Mouse (Mus musculus) left cerebral cortex, postnatal 25 days (tissue): ENCODE measurements around the gene Xylt2. TPM values are rescaled to one million over a fixed set of nuclear protein-coding genes. Genes with fewer than 3 reads are reported as not detected.
"Not testable (repeated sequence)": the region's sequence is repeated elsewhere in the genome, so short reads cannot be mapped to it uniquely, and the experiment has no call there.

Source experiments
- DNase-seq, 2 experiments: peaks; one replicate each; pipeline ENCODE4 v3.0.0; 2022; ENCODE audit warnings: low spot score in 2 of 2, mixed read lengths in 1 of 2
- intact Hi-C: fragments of 180-260 bp; cut with DNase I; formaldehyde crosslinking; loops from one replicate; pipeline ENCODE4 v1.15.1; 2025
- total RNA-seq, 2 experiments: library from RNA; stranded (reverse); gene quantifications; 2 replicates each; pipeline ENCODE4 v1.2.3; 2021

The Xylt2 gene
- total RNA-seq, 2 experiments from 2014 or later = 21.8 to 23.7 TPM

GRCm38 (mm10) chr11:94680639-94681038, 3.3 kb upstream of the Xylt2 start:
- intact Hi-C loops = no loop called here
- DNase-seq = no peak

- intact Hi-C loops = no loop called here
- DNase-seq = peak in 1 of 2 experiments; percentile 51
Observed at GRCm38 (mm10) chr11:94677607-94678145, 361 bp upstream of the Xylt2 start.

- no peak for DNase-seq
- intact Hi-C loops = no loop called here
Observed at GRCm38 (mm10) chr11:94676308-94676707, 1.0 kb downstream of the Xylt2 start.

GRCm38 (mm10) chr11:94675446-94675845, 1.9 kb downstream of the Xylt2 start:
- intact Hi-C loops = no loop called here
- no peak for DNase-seq

GRCm38 (mm10) chr11:94674984-94675383, 2.3 kb downstream of the Xylt2 start:
- intact Hi-C loops = no loop called here
- peak in 1 of 2 experiments; percentile 65 for DNase-seq

GRCm38 (mm10) chr11:94665281-94665680, 12.0 kb downstream of the Xylt2 start:
- intact Hi-C loops = no loop called here
- no peak for DNase-seq

GRCm38 (mm10) chr11:94661344-94661743, 16.0 kb downstream of the Xylt2 start:
- no peak for DNase-seq
- intact Hi-C loops = no loop called here

GRCm38 (mm10) chr11:94653663-94654436, 23.5 kb downstream of the Xylt2 start, which contains the start of the genes Mrpl27 and Eme1:
Gene Mrpl27, plus strand, starts transcription at chr11:94653767.
Gene Eme1, minus strand, starts transcription at chr11:94653964.
- intact Hi-C loops = no loop called here
- DNase-seq = peak; percentile 89

- DNase-seq = no peak
- intact Hi-C loops = no loop called here
Observed at GRCm38 (mm10) chr11:94652973-94653372, 24.3 kb downstream of the Xylt2 start.

GRCm38 (mm10) chr11:94651241-94651640, 26.1 kb downstream of the Xylt2 start:
- intact Hi-C loops, DNase-seq: not testable (repeated sequence)

- no peak for DNase-seq
- intact Hi-C loops = no loop called here
Observed at GRCm38 (mm10) chr11:94646457-94646856, 30.9 kb downstream of the Xylt2 start.

GRCm38 (mm10) chr11:94644461-94645219, 32.7 kb downstream of the Xylt2 start:
- intact Hi-C loops = no loop called here
- DNase-seq = peak; percentile 34 to 64

- intact Hi-C loops = no loop called here
Observed at GRCm38 (mm10) chr11:94634431-94634830, 42.9 kb downstream of the Xylt2 start.

GRCm38 (mm10) chr11:94632988-94633387, 44.3 kb downstream of the Xylt2 start:
- DNase-seq = no peak
- intact Hi-C loops = no loop called here

More at GRCm38 (mm10) chr11:94634431-94634830, 42.9 kb downstream of the Xylt2 start:
- DNase-seq = no peak

- no peak for DNase-seq
- intact Hi-C loops = no loop called here
Observed at GRCm38 (mm10) chr11:94631969-94632368, 45.3 kb downstream of the Xylt2 start.

- DNase-seq = peak; percentile 13 to 30
- intact Hi-C loops = no loop called here
Observed at GRCm38 (mm10) chr11:94630199-94631011, 46.9 kb downstream of the Xylt2 start.

- intact Hi-C loops = no loop called here
Observed at GRCm38 (mm10) chr11:94629884-94630198, 47.5 kb downstream of the Xylt2 start.

GRCm38 (mm10) chr11:94629199-94629883, 48.0 kb downstream of the Xylt2 start, which contains the start of gene Lrrc59:
Gene Lrrc59, plus strand, starts transcription at chr11:94629767.
- DNase-seq = peak; percentile 95
- intact Hi-C loops = no loop called here

More at GRCm38 (mm10) chr11:94629884-94630198, 47.5 kb downstream of the Xylt2 start:
- DNase-seq = no peak

GRCm38 (mm10) chr11:94622162-94622561, 55.2 kb downstream of the Xylt2 start:
- intact Hi-C loops = loop anchor here (5.0 kb wide), 1 partner anchor 75 kb away; the partner anchor contains the start of gene Rsad1
- no peak for DNase-seq
